Mouse (Mus musculus): ENCODE data around the gene Tll2. TPM values are rescaled to one million over a fixed set of nuclear protein-coding genes. Genes with fewer than 3 reads are reported as not detected.

The Tll2 gene
- polyA plus RNA-seq, 1 experiment from 2014 or later: not detected

- ATAC-seq (ENCODE audit: low FRiP score, low TSS enrichment): no peak
- no peak overlapping the region for H3K4me3 ChIP-seq (ENCODE audit: low read length)
- H3K9me3 ChIP-seq (ENCODE audit: low read length): no peaks in the 10 kb centered on the region
- peaks cover 15% of the 10 kb centered on the region for H3K4me1 ChIP-seq (ENCODE audit: insufficient read depth, low read length)
- H3K9ac ChIP-seq (replicated peaks; ENCODE audit: low read length): no peak overlapping the region
- H3K36me3 ChIP-seq (ENCODE audit: insufficient read depth, low read length): no peaks in the 10 kb centered on the region
- no peak overlapping the region for H3K4me2 ChIP-seq (replicated peaks; ENCODE audit: low read depth, low read length)
- WGBS: 70% methylated on average over 11 of the region's 11 CpGs
- H3K27me3 ChIP-seq (ENCODE audit: insufficient read depth, low read length): peaks cover 44% of the 10 kb centered on the region
- H3K27ac ChIP-seq (ENCODE audit: low read length): no peak overlapping the region
Measured at GRCm38 (mm10) chr19:41204159-41205081, 2.2 kb downstream of the Tll2 start.

GRCm38 (mm10) chr19:41197606-41198005, 9.0 kb downstream of the Tll2 start:
- H3K36me3 ChIP-seq (ENCODE audit: insufficient read depth, low read length): no peaks in the 10 kb centered on the region
- 86% methylated on average over 12 of the region's 12 CpGs for WGBS
- H3K9ac ChIP-seq (replicated peaks; ENCODE audit: low read length): no peak overlapping the region
- ATAC-seq (ENCODE audit: low FRiP score, low TSS enrichment): no peak
- no peaks in the 10 kb centered on the region for H3K9me3 ChIP-seq (ENCODE audit: low read length)
- H3K4me1 ChIP-seq (ENCODE audit: insufficient read depth, low read length): peaks cover 4% of the 10 kb centered on the region
- H3K4me2 ChIP-seq (replicated peaks; ENCODE audit: low read depth, low read length): no peak overlapping the region
- no peak overlapping the region for H3K27ac ChIP-seq (ENCODE audit: low read length)
- no peak overlapping the region for H3K4me3 ChIP-seq (ENCODE audit: low read length)
- no peaks in the 10 kb centered on the region for H3K27me3 ChIP-seq (ENCODE audit: insufficient read depth, low read length)

- no peaks in the 10 kb centered on the region for H3K9me3 ChIP-seq (ENCODE audit: low read length)
- WGBS: 80% methylated on average over 1 of the region's 1 CpGs
- H3K9ac ChIP-seq (replicated peaks; ENCODE audit: low read length): no peak overlapping the region
- ATAC-seq (ENCODE audit: low FRiP score, low TSS enrichment): no peak
- H3K4me2 ChIP-seq (replicated peaks; ENCODE audit: low read depth, low read length): no peak overlapping the region
- H3K27me3 ChIP-seq (ENCODE audit: insufficient read depth, low read length): no peaks in the 10 kb centered on the region
- peaks cover 8% of the 10 kb centered on the region for H3K4me1 ChIP-seq (ENCODE audit: insufficient read depth, low read length)
- H3K4me3 ChIP-seq (ENCODE audit: low read length): no peak overlapping the region
- no peaks in the 10 kb centered on the region for H3K36me3 ChIP-seq (ENCODE audit: insufficient read depth, low read length)
- no peak overlapping the region for H3K27ac ChIP-seq (ENCODE audit: low read length)
Measured at GRCm38 (mm10) chr19:41193379-41193778, 13.3 kb downstream of the Tll2 start.

- Histone ChIP-seq H3K4me3 (ENCODE audit: low read length) (no peak overlapping the region), H3K27ac (ENCODE audit: low read length) (no peak overlapping the region), H3K9ac (replicated peaks; ENCODE audit: low read length) (no peak overlapping the region), H3K9me3 (ENCODE audit: low read length) (no peaks in the 10 kb centered on the region), H3K27me3 (ENCODE audit: insufficient read depth, low read length) (no peaks in the 10 kb centered on the region), H3K4me1 (ENCODE audit: insufficient read depth, low read length) (peaks cover 8% of the 10 kb centered on the region), H3K4me2 (replicated peaks; ENCODE audit: low read depth, low read length) (no peak overlapping the region), H3K36me3 (ENCODE audit: insufficient read depth, low read length) (no peaks in the 10 kb centered on the region)
- 0 out of 2 replicates have a peak, but pooled peaks have one; percentile 31 for ATAC-seq (ENCODE audit: low FRiP score, low TSS enrichment)
- 52% methylated on average over 4 of the region's 4 CpGs for WGBS
Measured at GRCm38 (mm10) chr19:41192953-41193352, 13.7 kb downstream of the Tll2 start.

- 72% methylated on average over 9 of the region's 9 CpGs for WGBS
- Histone ChIP-seq H3K27ac (ENCODE audit: low read length) (no peak overlapping the region), H3K4me3 (ENCODE audit: low read length) (no peak overlapping the region), H3K4me1 (ENCODE audit: insufficient read depth, low read length) (peaks cover 8% of the 10 kb centered on the region), H3K4me2 (replicated peaks; ENCODE audit: low read depth, low read length) (no peak overlapping the region), H3K36me3 (ENCODE audit: insufficient read depth, low read length) (no peaks in the 10 kb centered on the region), H3K27me3 (ENCODE audit: insufficient read depth, low read length) (no peaks in the 10 kb centered on the region), H3K9ac (replicated peaks; ENCODE audit: low read length) (no peak overlapping the region), H3K9me3 (ENCODE audit: low read length) (no peaks in the 10 kb centered on the region)
- peak; percentile 74 for ATAC-seq (ENCODE audit: low FRiP score, low TSS enrichment)
Measured at GRCm38 (mm10) chr19:41191724-41192123, 14.9 kb downstream of the Tll2 start.

GRCm38 (mm10) chr19:41190876-41191434, 15.7 kb downstream of the Tll2 start:
- Histone ChIP-seq H3K27ac (ENCODE audit: low read length) (no peak overlapping the region), H3K9me3 (ENCODE audit: low read length) (no peaks in the 10 kb centered on the region), H3K4me1 (ENCODE audit: insufficient read depth, low read length) (peaks cover 8% of the 10 kb centered on the region), H3K36me3 (ENCODE audit: insufficient read depth, low read length) (no peaks in the 10 kb centered on the region), H3K9ac (replicated peaks; ENCODE audit: low read length) (no peak overlapping the region), H3K27me3 (ENCODE audit: insufficient read depth, low read length) (no peaks in the 10 kb centered on the region), H3K4me3 (ENCODE audit: low read length) (no peak overlapping the region), H3K4me2 (replicated peaks; ENCODE audit: low read depth, low read length) (no peak overlapping the region)
- ATAC-seq (ENCODE audit: low FRiP score, low TSS enrichment): no peak
- WGBS: 59% methylated on average over 6 of the region's 6 CpGs

- 52% methylated on average over 6 of the region's 6 CpGs for WGBS
- Histone ChIP-seq H3K9ac (replicated peaks; ENCODE audit: low read length) (no peak overlapping the region), H3K9me3 (ENCODE audit: low read length) (no peaks in the 10 kb centered on the region), H3K27ac (ENCODE audit: low read length) (no peak overlapping the region), H3K27me3 (ENCODE audit: insufficient read depth, low read length) (no peaks in the 10 kb centered on the region), H3K36me3 (ENCODE audit: insufficient read depth, low read length) (no peaks in the 10 kb centered on the region), H3K4me2 (replicated peaks; ENCODE audit: low read depth, low read length) (no peak overlapping the region), H3K4me3 (ENCODE audit: low read length) (no peak overlapping the region), H3K4me1 (ENCODE audit: insufficient read depth, low read length) (no peaks in the 10 kb centered on the region)
- ATAC-seq (ENCODE audit: low FRiP score, low TSS enrichment): no peak
Measured at GRCm38 (mm10) chr19:41177331-41177730, 29.3 kb downstream of the Tll2 start.

- ATAC-seq (ENCODE audit: low FRiP score, low TSS enrichment): no peak
- Histone ChIP-seq H3K36me3 (ENCODE audit: insufficient read depth, low read length) (no peaks in the 10 kb centered on the region), H3K9ac (replicated peaks; ENCODE audit: low read length) (no peak overlapping the region), H3K4me2 (replicated peaks; ENCODE audit: low read depth, low read length) (no peak overlapping the region), H3K9me3 (ENCODE audit: low read length) (no peaks in the 10 kb centered on the region), H3K27me3 (ENCODE audit: insufficient read depth, low read length) (no peaks in the 10 kb centered on the region), H3K27ac (ENCODE audit: low read length) (no peak overlapping the region), H3K4me3 (ENCODE audit: low read length) (no peak overlapping the region), H3K4me1 (ENCODE audit: insufficient read depth, low read length) (no peaks in the 10 kb centered on the region)
- 75% methylated on average over 2 of the region's 2 CpGs for whole genome bisulfite sequencing
Measured at GRCm38 (mm10) chr19:41176881-41177280, 29.8 kb downstream of the Tll2 start.

GRCm38 (mm10) chr19:41165914-41166235, 40.8 kb downstream of the Tll2 start:
- no peaks in the 10 kb centered on the region for H3K27me3 ChIP-seq (ENCODE audit: insufficient read depth, low read length)
- H3K9me3 ChIP-seq (ENCODE audit: low read length): no peaks in the 10 kb centered on the region
- no peak overlapping the region for H3K4me2 ChIP-seq (replicated peaks; ENCODE audit: low read depth, low read length)
- H3K4me1 ChIP-seq (ENCODE audit: insufficient read depth, low read length): no peaks in the 10 kb centered on the region
- no peak for ATAC-seq (ENCODE audit: low FRiP score, low TSS enrichment)
- no peak overlapping the region for H3K4me3 ChIP-seq (ENCODE audit: low read length)
- no peaks in the 10 kb centered on the region for H3K36me3 ChIP-seq (ENCODE audit: insufficient read depth, low read length)
- WGBS: 82% methylated on average over 5 of the region's 5 CpGs
- no peak overlapping the region for H3K9ac ChIP-seq (replicated peaks; ENCODE audit: low read length)
- no peak overlapping the region for H3K27ac ChIP-seq (ENCODE audit: low read length)
